ENCODE assay signal across 30 mouse cellular contexts in genomic region chr7:102080311-102080710, GRCm38 (mm10). TPM values are rescaled to one million over a fixed set of nuclear protein-coding genes. Genes with fewer than 3 reads are reported as not detected.
A peak's percentile ranks its signal among the peaks of the same experiment; 100 is the strongest.
DNase-seq lines count a peak whose midpoint lies in the region; ATAC-seq and TF ChIP-seq lines count a peak whose summit lies in the region.
"Had no signal": no experiment of that assay in that cellular context is flagged by ENCODE, and none has a peak within 500 bp of the region (broad histone marks: within the 10 kb centered on the region; RNA-seq: fewer than 3 reads in every experiment).

No protein-coding gene starts in this region.

- ATAC-seq in kidney, embryonic 15.5 days (replicated peaks; ENCODE audit: low FRiP score): no peak
- ATAC-seq: CD4-positive, CD25-positive, alpha-beta regulatory T cell, adult 4 months; forebrain, embryonic 13.5 days; forebrain, embryonic 15.5 days had no signal

- no peak for TF ChIP-seq CTCF in heart, adult 2 months (IDR thresholded peaks at IDR 0.05)

- WGBS in heart, adult 2 months: 87% methylated on average over 8 of the region's 8 CpGs
- WGBS in kidney, embryonic 15.5 days: 85% methylated on average over 8 of the region's 8 CpGs

- no peak overlapping the region for H3K4me3 ChIP-seq in heart, adult 2 months
- H3K4me3 ChIP-seq in kidney, embryonic 15.5 days (replicated peaks): no peak overlapping the region
- H3K4me3 ChIP-seq: embryonic facial prominence, embryonic 13.5 days; embryonic facial prominence, embryonic 15.5 days; erythroblast, embryonic 14.5 days; forebrain, embryonic 10.5 days; forebrain, embryonic 13.5 days; forebrain, embryonic 15.5 days had no signal

- no peaks in the 10 kb centered on the region for H3K9me3 ChIP-seq in kidney, embryonic 15.5 days (replicated peaks)
- H3K9me3 ChIP-seq: embryonic facial prominence, embryonic 13.5 days; embryonic facial prominence, embryonic 15.5 days; forebrain, embryonic 10.5 days; forebrain, embryonic 13.5 days; forebrain, embryonic 15.5 days; G1E had no signal

- peak; percentile 44 for DNase-seq in heart, adult 11 months
- no peak for DNase-seq in heart, adult 2 months
- DNase-seq in kidney, adult 18-20 months: peak; percentile 12
- no peak for DNase-seq in kidney, postnatal 4 days
- DNase-seq in kidney, adult 8-10 months: peak; percentile 23 to 52
- DNase-seq in kidney, postnatal 14 days: no peak
- DNase-seq in kidney, postnatal 36 days: peak; percentile 22 to 32
- DNase-seq: adrenal gland, adult 2 months; adrenal gland, postnatal 10 days; adrenal gland, postnatal 25 days; B cell, adult 2 months; cerebellum, adult 11 months; cerebellum, adult 18-20 months; cerebellum, adult 8-10 months; cerebellum, adult 9-11 months; cerebellum, postnatal 14 days; cerebellum, postnatal 36 days; embryo, embryonic 11 days had no signal

- H3K27me3 ChIP-seq in heart, adult 2 months (ENCODE audit: control insufficient read depth, insufficient read depth, low read length): no peaks in the 10 kb centered on the region
- H3K27me3 ChIP-seq in kidney, embryonic 15.5 days: no peaks in the 10 kb centered on the region
- H3K27me3 ChIP-seq: CH12.LX; embryonic facial prominence, embryonic 13.5 days; embryonic facial prominence, embryonic 15.5 days; forebrain, embryonic 13.5 days; forebrain, embryonic 15.5 days had no signal

- no peak overlapping the region for H3K27ac ChIP-seq in heart, adult 2 months
- no peak overlapping the region for H3K27ac ChIP-seq in kidney, embryonic 15.5 days
- H3K27ac ChIP-seq: embryonic facial prominence, embryonic 13.5 days; embryonic facial prominence, embryonic 15.5 days; forebrain, embryonic 10.5 days; forebrain, embryonic 13.5 days; forebrain, embryonic 15.5 days had no signal

- H3K79me2 ChIP-seq in heart, adult 2 months (replicated peaks; ENCODE audit: control insufficient read depth, insufficient read depth, low read length): no peaks in the 10 kb centered on the region

- intact Hi-C loops in heart, adult 2 months (cut with DNase I): no loop called here

- TF ChIP-seq POLR2A in heart, adult 2 months (IDR thresholded peaks at IDR 0.05; ENCODE audit: insufficient read depth, low read depth, low read length): no peak

- H3K4me2 ChIP-seq in kidney, embryonic 15.5 days: no peak overlapping the region
- H3K4me2 ChIP-seq: embryonic facial prominence, embryonic 13.5 days; embryonic facial prominence, embryonic 15.5 days; forebrain, embryonic 13.5 days; forebrain, embryonic 15.5 days had no signal

- no peaks in the 10 kb centered on the region for H3K4me1 ChIP-seq in heart, adult 2 months (ENCODE audit: control insufficient read depth, insufficient read depth, low read length)
- no peaks in the 10 kb centered on the region for H3K4me1 ChIP-seq in kidney, embryonic 15.5 days
- H3K4me1 ChIP-seq: embryonic facial prominence, embryonic 13.5 days; embryonic facial prominence, embryonic 15.5 days; forebrain, embryonic 10.5 days; forebrain, embryonic 13.5 days; forebrain, embryonic 15.5 days had no signal

- no peak for TF ChIP-seq EP300 in heart, adult 2 months (IDR thresholded peaks at IDR 0.05; ENCODE audit: insufficient read depth, low read depth, low read length)

- H3K36me3 ChIP-seq in heart, adult 2 months (ENCODE audit: control insufficient read depth, insufficient read depth, low read length): no peaks in the 10 kb centered on the region
- H3K36me3 ChIP-seq in kidney, embryonic 15.5 days: peaks cover 96% of the 10 kb centered on the region

- H3K9ac ChIP-seq in heart, adult 2 months (ENCODE audit: low read depth, low read length): no peak overlapping the region
- no peak overlapping the region for H3K9ac ChIP-seq in kidney, embryonic 15.5 days
- H3K9ac ChIP-seq: embryonic facial prominence, embryonic 13.5 days; embryonic facial prominence, embryonic 15.5 days; forebrain, embryonic 13.5 days; forebrain, embryonic 15.5 days had no signal

RNA-seq across cellular contexts. Expression of gene Trpc2, which starts 2.6 kb away (rescaled TPM):
- total RNA-seq in heart, adult 2 months (2021): under 1 TPM in 1 of 2 experiments, not detected in 1; 0.23 TPM
- polyA plus RNA-seq in heart, adult 2 months (2012; rRNA removed): 0.70 and 1.2 TPM in 2 replicates
- not detected in 2 replicates for polyA plus RNA-seq in kidney, embryonic 15.5 days (2015; fragmentation: Nextera tagmentation; extraction: Ambion mirVana)
- total RNA-seq: adrenal gland, postnatal 25 days had no signal
- polyA plus RNA-seq: adrenal gland, adult 2 months; CD4-positive, CD25-positive, alpha-beta regulatory T cell, adult 4 months; embryonic facial prominence, embryonic 11.5 days; embryonic facial prominence, embryonic 13.5 days; forebrain, embryonic 10.5 days; forebrain, embryonic 13.5 days; G1E had no signal

RNA-seq across cellular contexts. Expression of gene Xntrpc, which starts 14.8 kb away (rescaled TPM):
- under 1 TPM; 0.81 to 0.98 TPM for total RNA-seq in heart, adult 2 months (2021)
- polyA plus RNA-seq in heart, adult 2 months (2012; rRNA removed): 1.2 and 2.4 TPM in 2 replicates
- 1.6 and 1.7 TPM in 2 replicates for polyA plus RNA-seq in kidney, embryonic 15.5 days (2015; fragmentation: Nextera tagmentation; extraction: Ambion mirVana)
- polyA plus RNA-seq: erythroblast, embryonic 14.5 days had no signal

RNA-seq across cellular contexts. Expression of gene Xndc1, which starts 15.0 kb away (rescaled TPM):
- total RNA-seq in heart, adult 2 months (2021): 1 to 10 TPM; 5.7 to 6.5 TPM
- 11.2 and 18.6 TPM in 2 replicates for polyA plus RNA-seq in heart, adult 2 months (2012; rRNA removed)
- polyA plus RNA-seq in kidney, embryonic 15.5 days (2015; fragmentation: Nextera tagmentation; extraction: Ambion mirVana): 33.9 and 39.0 TPM in 2 replicates

RNA-seq across cellular contexts. Expression of gene Rnf121, which starts 15.0 kb away (rescaled TPM):
- 10 to 100 TPM; 20.7 to 23.9 TPM for total RNA-seq in heart, adult 2 months (2021)
- 21.3 and 33.9 TPM in 2 replicates for polyA plus RNA-seq in heart, adult 2 months (2012; rRNA removed)
- polyA plus RNA-seq in kidney, embryonic 15.5 days (2015; fragmentation: Nextera tagmentation; extraction: Ambion mirVana): 28.3 and 28.4 TPM in 2 replicates

RNA-seq across cellular contexts. Expression of gene Art1, which starts 21.2 kb away (rescaled TPM):
- total RNA-seq in heart, adult 2 months (2021): 100 to 1,000 TPM; 242 to 279 TPM
- 251 and 293 TPM in 2 replicates for polyA plus RNA-seq in heart, adult 2 months (2012; rRNA removed)
- 2.4 and 3.4 TPM in 2 replicates for polyA plus RNA-seq in kidney, embryonic 15.5 days (2015; fragmentation: Nextera tagmentation; extraction: Ambion mirVana)
- total RNA-seq: adrenal gland, adult 2 months; adrenal gland, postnatal 25 days; common myeloid progenitor, adult 5-6 weeks had no signal
- polyA plus RNA-seq: adrenal gland, adult 2 months; CD4-positive, CD25-positive, alpha-beta regulatory T cell, adult 4 months; erythroblast, embryonic 14.5 days; G1E had no signal

Comparison
In these comparisons a context has a peak if more than half of its experiments do, and no peak if none do; other contexts are left out.
1. DNase-seq: peak in heart, adult 11 months (single experiment), kidney, adult 18-20 months (single experiment), kidney, adult 8-10 months (2 of 2) and kidney, postnatal 36 days (2 of 2); none in heart, adult 2 months (0 of 2), kidney, postnatal 4 days (0 of 2) and kidney, postnatal 14 days (single experiment).